Mouse (Mus musculus): ENCODE data around the gene Trim50. TPM values are rescaled to one million over a fixed set of nuclear protein-coding genes. Genes with fewer than 3 reads are reported as not detected.
A peak's percentile ranks its signal among the peaks of the same experiment; 100 is the strongest.
"Not testable (repeated sequence)": the region's sequence is repeated elsewhere in the genome, so short reads cannot be mapped to it uniquely, and the experiment has no call there.

Gene Trim50
- polyA plus RNA-seq, 1 experiment from 2014 or later: not detected

DNA sequence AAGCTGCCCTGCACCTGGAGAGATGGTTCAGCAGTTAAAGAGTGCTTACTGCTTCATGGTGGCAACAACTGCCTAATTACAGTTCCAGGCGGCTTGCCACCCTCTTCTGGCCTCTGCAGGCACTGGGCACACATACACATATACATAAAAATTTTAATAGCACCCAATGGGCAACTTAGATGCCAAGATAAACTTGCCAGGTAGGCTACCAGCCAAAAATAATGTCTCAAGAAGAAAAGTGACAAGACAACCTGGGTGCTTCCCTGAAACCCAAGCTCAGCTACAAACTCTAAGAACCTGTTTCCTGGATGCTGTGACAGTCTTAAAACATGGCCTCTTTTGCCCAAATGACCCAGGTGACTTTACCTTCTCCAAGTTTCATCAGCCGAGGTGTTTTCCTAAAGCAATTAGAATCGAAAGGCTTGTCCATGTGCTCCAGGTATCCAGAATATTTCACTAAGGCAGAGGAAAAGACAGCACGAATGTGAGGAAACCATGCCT is 5.5 kb upstream of the Trim50 start:
- no peak for ATAC-seq (ENCODE audit: low FRiP score, low read depth)
- 62% methylated on average over 4 of the region's 4 CpGs for WGBS
- Histone ChIP-seq H3K27ac (no peak overlapping the region), H3K4me3 (no peak overlapping the region), H3K4me2 (replicated peaks) (no peak overlapping the region), H3K36me3 (no peaks in the 10 kb centered on the region), H3K4me1 (peaks cover 7% of the 10 kb centered on the region; the same call in 1 of the 2 replicates), H3K9me3 (peaks cover 10% of the 10 kb centered on the region), H3K27me3 (peaks cover 10% of the 10 kb centered on the region; the same call in 1 of the 2 replicates), H3K9ac (peak overlapping the region; percentile 21; the same call in 1 of the 2 replicates)

DNA sequence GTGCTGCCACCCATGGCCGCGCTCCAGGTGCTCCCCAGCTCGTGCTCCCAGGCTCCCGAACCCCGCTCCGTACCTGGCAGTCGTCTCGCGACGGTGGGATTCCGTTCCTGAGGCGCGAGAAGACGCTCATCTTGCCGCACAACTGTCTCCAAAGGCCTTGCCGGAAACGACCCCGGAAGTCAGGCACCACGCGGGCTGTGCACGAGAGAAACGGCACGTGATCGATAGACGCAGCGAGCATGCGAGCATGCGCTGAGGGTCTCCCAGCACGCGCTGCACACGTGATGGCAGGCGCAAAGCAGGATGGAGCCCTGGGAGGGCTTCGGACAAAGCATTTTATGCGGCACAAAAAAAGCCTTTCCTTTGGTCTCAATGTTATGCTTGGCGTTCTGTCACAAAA is 3.2 kb upstream of the Trim50 start, which contains the start of gene Fkbp6:
TSS of gene Fkbp6 (minus strand) at position 183 of the 400 bp plus-strand sequence.
- Histone ChIP-seq H3K4me2 (replicated peaks) (no peak within 1 kb of the TSS), H3K4me1 (peaks cover 11% of the 10 kb centered on the region; the same call in 1 of the 2 replicates), H3K9ac (no peak within 1 kb of the TSS), H3K9me3 (peaks cover 10% of the 10 kb centered on the region), H3K36me3 (no peaks in the 10 kb centered on the region), H3K27me3 (peaks cover 29% of the 10 kb centered on the region), H3K4me3 (no peak within 1 kb of the TSS), H3K27ac (no peak within 1 kb of the TSS)
- no peak for ATAC-seq (ENCODE audit: low FRiP score, low read depth)
- 88% methylated on average over 35 of the region's 35 CpGs for WGBS

DNA sequence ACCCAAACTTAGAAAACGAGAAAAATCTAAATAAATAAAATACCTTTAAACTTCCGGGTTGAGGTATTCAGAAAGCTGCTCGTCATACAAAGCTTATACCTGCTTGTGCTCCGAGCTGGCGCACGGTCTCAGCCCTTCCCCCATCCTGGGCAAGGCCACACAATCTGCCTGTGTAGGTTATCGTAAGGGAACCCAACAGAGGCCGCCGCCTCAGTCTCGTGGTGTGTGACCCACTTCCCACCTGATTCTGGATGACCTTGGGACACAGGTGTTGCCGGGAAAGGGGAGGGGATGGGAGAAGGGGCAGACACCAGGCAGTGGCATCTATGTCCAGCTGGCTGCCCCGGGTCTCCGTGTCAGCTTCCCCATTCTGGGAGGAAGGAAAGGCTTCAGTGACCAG is 1.5 kb upstream of the Trim50 start:
- H3K4me3 ChIP-seq: no peak overlapping the region
- H3K4me2 ChIP-seq (replicated peaks): no peak overlapping the region
- H3K9me3 ChIP-seq: peaks cover 10% of the 10 kb centered on the region
- no peak overlapping the region for H3K9ac ChIP-seq
- ATAC-seq (ENCODE audit: low FRiP score, low read depth): no peak
- no peaks in the 10 kb centered on the region for H3K36me3 ChIP-seq
- H3K27ac ChIP-seq: no peak overlapping the region
- 86% methylated on average over 13 of the region's 13 CpGs for WGBS
- H3K4me1 ChIP-seq: peaks cover 11% of the 10 kb centered on the region; the same call in 1 of the 2 replicates
- H3K27me3 ChIP-seq: peaks cover 29% of the 10 kb centered on the region

DNA sequence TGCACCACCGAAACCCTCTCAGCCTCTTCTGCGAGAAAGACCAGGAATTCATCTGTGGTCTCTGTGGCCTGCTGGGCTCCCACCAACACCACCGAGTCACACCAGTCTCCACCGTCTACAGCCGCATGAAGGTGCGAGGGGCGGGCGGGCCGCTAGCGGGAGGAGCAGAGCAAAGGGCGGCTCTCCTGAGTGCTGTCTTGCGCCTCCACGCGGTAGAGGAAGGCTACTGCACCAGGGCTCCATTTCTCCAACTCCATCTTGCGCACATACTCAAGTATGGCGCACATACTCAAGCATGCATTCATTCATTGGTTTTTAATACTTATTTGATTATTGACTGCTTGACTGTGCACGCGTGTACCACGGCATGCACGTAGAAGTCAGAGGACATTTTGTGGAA is 469 bp downstream of the Trim50 start:
- 17% methylated on average over 20 of the region's 20 CpGs for WGBS

DNA sequence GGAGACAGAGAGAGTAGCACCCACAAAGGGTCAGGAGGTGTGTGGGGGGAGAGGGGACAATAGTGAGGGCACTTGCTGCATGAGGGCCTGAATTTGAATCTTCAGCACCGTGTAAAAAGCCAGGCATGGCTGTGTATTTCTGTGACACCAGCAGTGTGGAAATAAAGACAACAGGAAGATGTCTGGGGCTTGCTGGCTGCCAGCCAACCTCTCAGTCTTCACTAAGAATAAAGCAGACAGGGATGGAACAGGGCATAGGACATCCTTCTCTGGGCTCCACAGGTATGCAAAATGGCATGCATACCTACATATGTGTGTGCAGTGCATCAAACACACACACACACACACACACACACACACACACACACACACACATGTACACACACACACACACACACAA is 3.0 kb downstream of the Trim50 start:
- Histone ChIP-seq H3K9ac (no peak overlapping the region), H3K4me2 (replicated peaks) (no peak overlapping the region), H3K27ac (no peak overlapping the region), H3K36me3 (no peaks in the 10 kb centered on the region), H3K9me3 (peaks cover 3% of the 10 kb centered on the region), H3K27me3 (peaks cover 26% of the 10 kb centered on the region), H3K4me3 (no peak overlapping the region), H3K4me1 (0 out of 2 replicates have a peak, but pooled peaks cover 5% of the 10 kb centered on the region)
- 62% methylated on average over 1 of the region's 1 CpGs for WGBS
- no peak for ATAC-seq (ENCODE audit: low FRiP score, low read depth)

More for the DNA sequence above, 469 bp downstream of the Trim50 start:
- H3K9ac ChIP-seq: no peak overlapping the region
- no peak for ATAC-seq (ENCODE audit: low FRiP score, low read depth)
- H3K4me2 ChIP-seq (replicated peaks): 0 out of 2 replicates have a peak overlapping the region, but pooled peaks have one; percentile 19
- peaks cover 29% of the 10 kb centered on the region for H3K27me3 ChIP-seq
- no peak overlapping the region for H3K4me3 ChIP-seq
- 0 out of 2 replicates have a peak, but pooled peaks cover 5% of the 10 kb centered on the region for H3K4me1 ChIP-seq
- no peaks in the 10 kb centered on the region for H3K36me3 ChIP-seq
- H3K27ac ChIP-seq: no peak overlapping the region
- H3K9me3 ChIP-seq: peaks cover 13% of the 10 kb centered on the region

DNA sequence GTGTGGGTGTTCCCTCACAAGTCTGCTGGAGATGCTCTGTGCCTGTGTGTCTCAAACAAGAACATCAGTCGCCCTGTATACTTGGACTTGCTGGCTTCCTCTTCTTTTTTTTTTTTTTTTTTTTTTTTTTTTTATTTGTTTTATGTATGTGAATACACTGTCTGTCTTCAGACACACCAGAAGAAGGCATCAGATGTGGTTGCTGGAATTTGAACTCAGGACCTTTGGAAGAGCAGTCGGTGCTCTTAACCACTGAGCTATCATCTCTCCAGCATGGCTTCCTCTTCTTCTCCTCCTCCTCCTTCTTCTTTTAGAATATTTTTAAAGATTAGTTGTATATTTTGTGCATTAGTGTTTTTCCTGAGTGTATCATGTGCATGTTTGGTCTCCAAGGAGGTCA is 4.5 kb downstream of the Trim50 start:
- Histone ChIP-seq H3K9me3 (peaks cover 3% of the 10 kb centered on the region), H3K9ac (no peak overlapping the region), H3K27me3 (peaks cover 19% of the 10 kb centered on the region), H3K4me1 (0 out of 2 replicates have a peak, but pooled peaks cover 5% of the 10 kb centered on the region), H3K4me3 (no peak overlapping the region), H3K4me2 (replicated peaks) (no peak overlapping the region), H3K36me3 (no peaks in the 10 kb centered on the region), H3K27ac (no peak overlapping the region)
- ATAC-seq (ENCODE audit: low FRiP score, low read depth): no peak
- WGBS: 81% methylated on average over 2 of the region's 2 CpGs

DNA sequence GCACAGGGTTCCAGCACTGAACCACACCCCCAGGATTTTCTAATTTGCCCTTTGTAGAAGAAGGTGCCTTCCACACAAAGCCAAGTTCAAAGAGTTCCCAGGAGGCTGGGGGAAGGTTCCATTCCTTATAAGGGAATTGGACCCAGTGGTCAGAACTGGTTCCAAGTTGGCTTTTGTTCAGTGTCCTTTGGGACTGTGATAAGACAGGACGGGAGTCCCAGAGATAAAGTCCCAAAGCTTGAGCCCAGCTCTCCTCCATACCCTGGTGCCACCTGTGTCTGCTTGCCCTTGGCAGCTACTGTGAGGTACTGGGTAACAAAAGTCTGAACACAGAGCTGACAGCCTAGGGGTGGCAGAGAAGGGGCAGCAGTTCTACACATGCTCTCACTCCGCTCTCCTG is 6.7 kb downstream of the Trim50 start:
- no peaks in the 10 kb centered on the region for H3K4me1 ChIP-seq
- WGBS: 95% methylated on average over 2 of the region's 2 CpGs

DNA sequence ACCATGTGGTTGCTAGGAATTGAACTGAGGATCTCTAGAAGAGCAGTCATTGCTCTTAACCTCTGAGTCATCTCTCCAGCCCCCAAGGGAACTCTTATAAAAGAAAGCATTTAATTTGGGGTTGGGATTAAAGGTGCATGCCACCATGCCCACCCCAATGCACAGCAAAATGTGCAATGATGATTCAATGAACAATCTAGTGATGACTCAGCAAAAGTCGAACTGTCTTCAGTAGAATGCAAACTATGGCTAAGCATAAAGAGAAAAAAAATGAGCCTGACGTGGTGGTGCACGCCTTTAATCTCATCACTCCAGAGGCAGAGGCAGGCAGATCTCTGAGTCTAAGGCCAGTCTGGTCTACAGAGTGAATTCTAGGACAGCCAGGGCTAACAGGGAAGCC is 9.5 kb downstream of the Trim50 start:
- Histone ChIP-seq H3K27ac (no peak overlapping the region), H3K9ac (no peak overlapping the region), H3K4me2 (replicated peaks) (no peak overlapping the region), H3K27me3 (no peaks in the 10 kb centered on the region), H3K4me3 (no peak overlapping the region), H3K9me3 (peaks cover 2% of the 10 kb centered on the region), H3K36me3 (no peaks in the 10 kb centered on the region), H3K4me1 (no peaks in the 10 kb centered on the region)
- no peak for ATAC-seq (ENCODE audit: low FRiP score, low read depth)
- 84% methylated on average over 3 of the region's 3 CpGs for WGBS

More for the DNA sequence above, 6.7 kb downstream of the Trim50 start:
- Histone ChIP-seq H3K9ac (no peak overlapping the region), H3K27ac (no peak overlapping the region), H3K27me3 (no peaks in the 10 kb centered on the region), H3K4me2 (replicated peaks) (no peak overlapping the region), H3K4me3 (no peak overlapping the region), H3K36me3 (no peaks in the 10 kb centered on the region), H3K9me3 (peaks cover 3% of the 10 kb centered on the region)
- no peak for ATAC-seq (ENCODE audit: low FRiP score, low read depth)

DNA sequence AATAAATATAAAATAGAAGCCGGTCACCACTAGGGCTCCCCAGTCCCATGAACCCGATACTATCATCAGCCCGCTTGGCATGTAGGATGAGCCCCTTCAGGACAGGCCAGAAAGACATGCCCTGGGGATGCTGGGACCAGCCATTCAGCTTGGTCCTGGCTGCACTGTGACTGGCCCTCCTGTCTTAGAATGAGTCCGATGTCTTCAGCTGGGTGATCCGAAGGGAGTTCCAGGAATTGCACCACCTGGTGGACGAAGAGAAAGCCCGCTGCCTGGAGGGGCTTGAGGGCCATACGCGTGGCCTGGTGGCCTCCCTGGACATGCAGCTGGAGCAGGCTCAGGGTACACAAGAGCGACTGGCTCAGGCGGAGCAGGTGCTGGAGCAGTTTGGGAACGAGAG is 10.4 kb downstream of the Trim50 start:
- WGBS: 30% methylated on average over 12 of the region's 12 CpGs
- Histone ChIP-seq H3K9ac (no peak overlapping the region), H3K27me3 (no peaks in the 10 kb centered on the region), H3K36me3 (no peaks in the 10 kb centered on the region), H3K4me2 (replicated peaks) (no peak overlapping the region), H3K4me3 (no peak overlapping the region), H3K9me3 (no peaks in the 10 kb centered on the region), H3K27ac (no peak overlapping the region), H3K4me1 (no peaks in the 10 kb centered on the region)
- no peak for ATAC-seq (ENCODE audit: low FRiP score, low read depth)

DNA sequence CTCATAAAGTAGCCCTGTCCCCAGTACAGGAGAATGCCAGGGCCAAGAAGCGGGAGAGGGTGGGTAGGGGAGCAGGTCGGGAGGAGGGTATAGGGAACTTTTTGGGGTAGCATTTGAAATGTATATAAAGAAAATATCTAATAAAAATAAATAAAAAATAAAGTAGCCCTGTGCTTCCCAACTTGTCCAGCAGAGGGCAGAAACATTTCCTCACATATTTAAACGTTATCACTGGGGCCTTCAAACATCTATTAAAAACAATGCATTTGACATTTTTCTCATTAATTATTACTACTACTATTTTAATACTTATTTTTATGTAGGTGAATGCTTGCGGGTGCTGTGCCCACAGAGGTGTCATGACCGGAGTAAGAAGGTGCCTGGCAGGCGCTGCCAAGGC is 14.7 kb downstream of the Trim50 start:
- no peak overlapping the region for H3K9ac ChIP-seq
- no peaks in the 10 kb centered on the region for H3K27me3 ChIP-seq
- H3K27ac ChIP-seq: no peak overlapping the region
- H3K4me2 ChIP-seq (replicated peaks): no peak overlapping the region
- H3K4me3 ChIP-seq: no peak overlapping the region
- H3K36me3 ChIP-seq: peaks cover 12% of the 10 kb centered on the region
- 50% methylated on average over 6 of the region's 6 CpGs for WGBS
- no peaks in the 10 kb centered on the region for H3K9me3 ChIP-seq
- no peak for ATAC-seq (ENCODE audit: low FRiP score, low read depth)
- H3K4me1 ChIP-seq: peaks cover 14% of the 10 kb centered on the region

DNA sequence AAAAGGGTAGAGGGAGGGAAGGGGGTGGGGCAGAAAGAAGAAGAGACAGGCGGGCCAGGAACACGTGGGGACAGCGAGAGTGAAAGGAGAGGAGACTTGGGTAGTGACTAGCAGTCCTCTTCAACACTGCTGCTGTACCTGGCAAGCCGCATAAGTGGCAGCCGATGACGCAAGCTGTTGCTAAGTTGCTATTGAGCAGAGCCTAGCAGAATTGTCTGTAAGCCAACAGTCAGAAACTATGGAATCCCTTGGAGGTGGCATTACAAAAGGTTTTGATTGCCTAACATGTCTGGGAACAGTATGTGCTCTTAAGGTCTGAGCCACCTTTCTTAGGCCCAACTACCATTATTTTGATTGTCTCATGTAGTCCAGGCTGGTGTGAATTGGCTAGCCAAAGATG is 15.2 kb downstream of the Trim50 start:
- no peak for ATAC-seq (ENCODE audit: low FRiP score, low read depth)
- peaks cover 16% of the 10 kb centered on the region for H3K36me3 ChIP-seq
- 83% methylated on average over 6 of the region's 6 CpGs for WGBS
- no peak overlapping the region for H3K4me2 ChIP-seq (replicated peaks)
- H3K9ac ChIP-seq: no peak overlapping the region
- no peak overlapping the region for H3K4me3 ChIP-seq
- H3K27me3 ChIP-seq: no peaks in the 10 kb centered on the region
- H3K9me3 ChIP-seq: no peaks in the 10 kb centered on the region
- H3K4me1 ChIP-seq: peaks cover 14% of the 10 kb centered on the region
- no peak overlapping the region for H3K27ac ChIP-seq

DNA sequence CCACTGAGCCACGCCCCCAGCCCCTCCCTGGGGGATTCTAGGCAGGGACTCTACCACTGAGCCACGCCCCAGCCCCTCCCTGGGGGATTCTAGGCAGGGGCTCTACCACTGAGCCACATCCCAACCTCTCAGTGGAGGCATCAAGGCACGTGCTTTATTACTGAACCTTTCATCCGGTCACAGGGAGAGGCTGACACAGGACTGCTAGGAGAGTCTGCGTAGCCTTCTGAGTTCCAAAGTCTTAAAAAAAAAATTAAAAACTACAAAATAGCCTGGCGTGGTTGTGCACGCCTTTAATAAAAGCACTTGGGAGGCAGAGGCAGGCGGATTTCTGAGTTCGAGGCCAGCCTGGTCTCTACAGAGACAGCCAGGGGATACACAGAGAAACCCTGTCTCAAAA is 16.1 kb downstream of the Trim50 start:
- H3K9me3 ChIP-seq; ATAC-seq (ENCODE audit: low FRiP score, low read depth); H3K27me3 ChIP-seq: not testable (repeated sequence)
- peak overlapping the region; percentile 89 for H3K9ac ChIP-seq
- peak overlapping the region; percentile 96 for H3K4me3 ChIP-seq
- H3K4me1 ChIP-seq: peaks cover 14% of the 10 kb centered on the region
- H3K27ac ChIP-seq: 0 out of 2 replicates have a peak overlapping the region, but pooled peaks have one; percentile 78
- 63% methylated on average over 9 of the region's 9 CpGs for WGBS
- H3K36me3 ChIP-seq: peaks cover 25% of the 10 kb centered on the region
- H3K4me2 ChIP-seq (replicated peaks): peak overlapping the region; percentile 79

Measured in limb, embryonic 13.5 days (tissue).